Mouse (Mus musculus) liver, embryonic 13.5 days (tissue): ENCODE measurements at regions not wholly inside any gene's neighbourhood (a gene's known extent, or its start where the extent isn't known, plus 50 kb on each side); places are given as distances from the start of the nearest gene placed in this dataset.

Experiments
- ATAC-seq: fragments of 200-750 bp; cut with Nextera tagmentation; 2 replicates; pipeline ENCODE4 v1.8.0; 2017; ENCODE audit warnings: low read depth, mild to moderate bottlenecking, moderate number of reproducible peaks, moderate library complexity
- DNase-seq: peaks from one replicate; pipeline ENCODE4 v3.0.0; 2022
- H3K27ac ChIP-seq: fragments of 300-500 bp; sonication (generic); 2 replicates; pipeline ENCODE4 v1.5.1; 2015; ENCODE audit warnings: moderate library complexity, mild to moderate bottlenecking, inconsistent platforms
- H3K27me3 ChIP-seq: fragments of 300-500 bp; sonication (generic); 2 replicates; pipeline ENCODE4 v1.6.1; 2015; ENCODE audit warnings: mild to moderate bottlenecking, inconsistent platforms
- H3K36me3 ChIP-seq: fragments of 300-500 bp; sonication (generic); 2 replicates; pipeline ENCODE4 v1.6.1; 2015; ENCODE audit warnings: mild to moderate bottlenecking, inconsistent platforms
- H3K4me1 ChIP-seq: fragments of 300-500 bp; sonication (generic); replicated peaks from 2 replicates; pipeline ENCODE4 v1.6.1; 2015; ENCODE audit warnings: inconsistent platforms
- H3K4me2 ChIP-seq: fragments of 300-500 bp; sonication (generic); 2 replicates; pipeline ENCODE4 v1.6.1; 2015; ENCODE audit warnings: inconsistent platforms, mild to moderate bottlenecking, moderate library complexity
- H3K4me3 ChIP-seq: fragments of 300-500 bp; sonication (generic); replicated peaks from 2 replicates; pipeline ENCODE4 v1.5.1; 2015; ENCODE audit warnings: mild to moderate bottlenecking, inconsistent platforms
- H3K9ac ChIP-seq: fragments of 300-500 bp; sonication (generic); 2 replicates; pipeline ENCODE4 v1.6.1; 2015; ENCODE audit warnings: mild to moderate bottlenecking, inconsistent platforms
- H3K9me3 ChIP-seq: fragments of 300-500 bp; sonication (generic); replicated peaks from 2 replicates; pipeline ENCODE4 v1.6.1; 2016; ENCODE audit warnings: inconsistent platforms
- WGBS: fragments of 180-500 bp; shearing (Covaris S2); methylation state at CpG from one replicate; pipeline ENCODE4 v1.1.7; 2015; ENCODE audit not compliant: insufficient replicate concordance; 5-methylcytosine and 5-hydroxymethylcytosine counted together

DNA sequence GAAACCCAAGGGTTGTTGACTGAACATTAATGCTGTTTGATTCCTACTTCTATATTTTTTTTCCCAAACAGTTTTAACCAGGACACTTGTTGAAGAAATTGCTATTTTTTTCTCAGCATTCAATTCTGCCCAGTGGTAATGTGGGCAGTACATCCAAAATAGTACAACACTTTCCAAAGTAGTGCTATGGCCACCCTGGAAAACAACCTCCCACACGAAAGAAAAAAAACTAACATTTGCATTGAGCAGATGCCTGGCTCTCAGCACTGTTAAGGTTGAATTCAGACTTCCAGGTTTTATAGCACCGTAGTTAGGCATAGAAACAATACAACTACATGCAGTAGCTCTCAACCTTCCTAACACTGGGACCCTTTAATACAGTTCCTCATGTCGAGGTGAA, 167.1 kb upstream of the Nfe2l3 start:
- ATAC-seq: no peak
- 64% methylated on average over 3 of the region's 3 CpGs for WGBS
- Histone ChIP-seq H3K4me3 (no peak overlapping the region), H3K4me2 (no peak overlapping the region), H3K9me3 (no peaks in the 10 kb centered on the region), H3K27me3 (no peaks in the 10 kb centered on the region), H3K36me3 (no peaks in the 10 kb centered on the region), H3K27ac (no peak overlapping the region), H3K9ac (no peak overlapping the region), H3K4me1 (peaks cover 18% of the 10 kb centered on the region)
- no peak for DNase-seq

DNA sequence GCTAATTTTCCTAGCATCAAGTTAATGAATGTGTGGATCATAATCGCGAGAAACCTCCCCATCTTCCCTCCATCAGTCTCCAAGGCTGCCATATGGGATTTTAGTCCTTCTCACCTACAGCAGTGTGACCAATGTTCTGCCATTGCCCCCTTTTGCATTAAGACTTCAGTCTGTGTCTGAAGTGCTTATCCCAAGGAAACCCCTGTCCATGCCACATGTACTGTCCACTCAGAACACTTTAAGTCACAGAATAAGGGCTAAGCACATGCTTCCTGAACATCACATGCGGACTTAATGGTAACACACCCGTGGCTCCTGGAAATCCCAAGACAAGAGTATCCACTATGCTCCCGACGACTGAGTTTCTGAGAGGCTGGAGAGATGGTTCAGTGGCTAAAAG, 165.7 kb upstream of the Nfe2l3 start:
- Histone ChIP-seq H3K36me3 (no peaks in the 10 kb centered on the region), H3K27me3 (no peaks in the 10 kb centered on the region), H3K9ac (no peak overlapping the region), H3K4me1 (peaks cover 29% of the 10 kb centered on the region), H3K9me3 (no peaks in the 10 kb centered on the region), H3K27ac (no peak overlapping the region), H3K4me2 (no peak overlapping the region), H3K4me3 (no peak overlapping the region)
- WGBS: 76% methylated on average over 6 of the region's 6 CpGs
- no peak for DNase-seq
- ATAC-seq: no peak

DNA sequence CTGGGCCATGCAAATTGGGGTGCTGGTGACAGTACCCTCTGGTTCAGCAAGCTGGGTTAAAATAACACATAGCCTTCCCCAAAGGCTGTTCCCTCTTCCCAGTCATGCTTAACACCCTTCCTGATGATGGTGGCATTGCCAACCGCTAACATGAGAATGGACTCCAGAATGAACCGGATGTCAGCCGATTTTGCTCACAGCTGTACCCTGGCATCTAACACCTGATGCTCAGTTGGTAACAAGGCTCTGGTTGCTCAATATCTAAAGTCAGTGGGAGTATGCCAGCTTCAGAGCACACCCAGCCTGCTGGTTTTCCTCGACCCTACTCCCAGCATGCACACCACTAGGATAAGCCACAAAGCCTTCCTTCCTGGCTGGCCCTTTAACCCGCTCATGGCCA, 164.6 kb upstream of the Nfe2l3 start:
- H3K9me3 ChIP-seq: no peaks in the 10 kb centered on the region
- H3K36me3 ChIP-seq: no peaks in the 10 kb centered on the region
- peaks cover 29% of the 10 kb centered on the region for H3K4me1 ChIP-seq
- no peak overlapping the region for H3K9ac ChIP-seq
- H3K27ac ChIP-seq: no peak overlapping the region
- WGBS: 65% methylated on average over 5 of the region's 5 CpGs
- DNase-seq: no peak
- 0 out of 2 replicates have a peak, but pooled peaks cover 2% of the 10 kb centered on the region for H3K27me3 ChIP-seq
- no peak overlapping the region for H3K4me2 ChIP-seq
- ATAC-seq: no peak
- H3K4me3 ChIP-seq: no peak overlapping the region

GRCm38 (mm10) chr6:51268931-51269330, 163.5 kb upstream of the Nfe2l3 start:
- Histone ChIP-seq H3K27me3 (0 out of 2 replicates have a peak, but pooled peaks cover 5% of the 10 kb centered on the region), H3K4me1 (peaks cover 29% of the 10 kb centered on the region), H3K9me3 (no peaks in the 10 kb centered on the region), H3K4me3 (no peak overlapping the region), H3K36me3 (no peaks in the 10 kb centered on the region), H3K27ac (no peak overlapping the region), H3K9ac (no peak overlapping the region), H3K4me2 (peak overlapping the region; percentile 97)
- ATAC-seq (no peak), DNase-seq (no peak)
- WGBS: 68% methylated on average over 5 of the region's 5 CpGs

DNA sequence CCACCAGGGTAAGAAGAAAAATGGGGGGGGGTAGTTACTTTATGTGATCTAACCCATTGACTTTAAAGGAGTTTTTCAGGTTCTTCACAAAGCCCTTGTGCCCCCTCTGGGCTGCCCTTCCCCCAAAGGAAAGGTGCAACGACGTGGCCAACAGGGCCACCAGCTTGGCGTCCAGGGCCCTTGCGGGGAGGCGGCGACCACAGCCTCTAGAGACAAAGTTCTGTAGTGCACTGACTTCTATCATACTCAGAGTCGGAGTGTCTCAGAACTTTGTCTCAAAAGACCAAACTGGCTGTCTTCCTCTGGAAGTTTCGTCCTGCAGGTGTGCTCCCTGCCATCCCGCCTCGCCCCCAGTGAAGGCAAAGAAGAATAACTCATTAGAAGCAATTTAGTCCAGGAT, 162.9 kb upstream of the Nfe2l3 start:
- Histone ChIP-seq H3K27me3 (0 out of 2 replicates have a peak, but pooled peaks cover 5% of the 10 kb centered on the region), H3K4me1 (peaks cover 29% of the 10 kb centered on the region), H3K36me3 (no peaks in the 10 kb centered on the region), H3K9ac (peak overlapping the region; percentile 84), H3K4me2 (peak overlapping the region; percentile 97), H3K27ac (no peak overlapping the region), H3K4me3 (peak overlapping the region; percentile 79), H3K9me3 (no peaks in the 10 kb centered on the region)
- DNase-seq (no peak), ATAC-seq (no peak)
- 22% methylated on average over 10 of the region's 10 CpGs for WGBS

DNA sequence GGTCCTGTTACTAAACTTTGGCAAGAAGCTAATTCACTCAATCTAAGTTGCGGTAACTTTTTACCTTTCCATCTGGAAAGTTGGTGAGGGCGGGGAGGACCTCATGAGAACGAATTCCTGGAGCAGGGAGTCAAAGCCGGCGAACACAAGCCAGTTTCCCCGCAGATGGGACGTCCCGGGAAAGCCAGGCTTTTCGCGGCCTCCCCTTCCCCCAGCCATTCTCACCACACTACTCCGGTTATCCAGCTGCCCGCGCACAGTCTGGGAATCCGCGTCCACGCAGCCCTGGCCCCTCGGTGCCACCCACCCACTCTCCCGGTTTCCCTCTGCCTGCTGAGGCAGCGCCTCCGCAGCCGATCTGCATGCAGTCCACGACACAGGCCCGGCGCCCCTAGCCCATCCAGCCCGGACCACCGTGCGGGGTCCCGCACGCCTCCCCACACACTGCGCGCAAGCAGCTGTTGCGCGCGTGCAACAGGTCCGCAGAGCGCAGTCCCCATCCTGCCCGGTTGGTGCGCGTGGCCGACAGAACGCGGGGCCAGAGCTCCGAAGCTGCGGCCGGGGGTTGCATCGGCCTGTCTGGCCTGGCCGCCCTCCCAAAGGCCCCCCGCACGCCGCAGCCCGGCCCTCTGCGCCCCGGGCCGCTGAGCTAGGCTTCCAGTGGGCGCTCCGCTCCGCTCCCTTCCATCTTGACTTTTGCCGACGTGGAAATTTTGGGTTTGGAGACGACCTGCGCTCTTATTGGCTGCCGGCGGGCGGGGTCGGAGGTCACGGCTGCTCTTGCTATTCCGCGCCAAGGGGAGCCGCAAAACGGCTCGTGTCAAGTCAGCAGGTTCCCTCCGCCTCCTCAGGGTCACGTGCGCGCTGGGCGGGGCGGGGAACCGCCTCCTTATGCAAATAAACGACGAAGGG, 162.0 kb upstream of the Nfe2l3 start:
- H3K9ac ChIP-seq: peak overlapping the region; percentile 84
- WGBS: under 1% methylated on average over 80 of the region's 80 CpGs
- peaks cover 29% of the 10 kb centered on the region for H3K4me1 ChIP-seq
- no peaks in the 10 kb centered on the region for H3K36me3 ChIP-seq
- DNase-seq (peak; percentile 85), ATAC-seq (peak; percentile 91)
- no peaks in the 10 kb centered on the region for H3K9me3 ChIP-seq
- peak overlapping the region; percentile 97 for H3K4me2 ChIP-seq
- peaks cover 5% of the 10 kb centered on the region; the same call in 1 of the 2 replicates for H3K27me3 ChIP-seq
- peak overlapping the region; percentile 79 for H3K4me3 ChIP-seq
- peak overlapping the region; percentile 70 for H3K27ac ChIP-seq

DNA sequence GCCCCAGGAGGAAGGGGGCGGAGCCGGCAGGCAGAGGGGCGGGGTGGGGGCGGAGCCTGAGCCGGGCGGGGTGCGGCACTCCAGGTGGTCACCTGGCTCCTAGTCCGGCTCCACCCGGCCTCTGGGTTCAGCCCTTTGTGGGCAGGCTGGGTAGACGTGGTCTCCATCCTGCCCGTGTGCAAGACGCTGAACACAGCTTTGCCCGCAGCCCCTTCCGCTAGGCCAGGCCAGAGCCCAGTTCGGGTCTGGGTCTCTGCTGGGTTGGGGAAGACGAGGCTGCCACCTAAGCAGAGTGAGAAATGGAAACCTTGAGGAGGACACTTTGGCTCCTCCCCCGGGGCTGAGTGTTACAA, 161.4 kb upstream of the Nfe2l3 start:
- peak overlapping the region; percentile 97 for H3K4me2 ChIP-seq
- H3K4me3 ChIP-seq: peak overlapping the region; percentile 79
- ATAC-seq: no peak; the same call in 1 of the 2 replicates
- 4% methylated on average over 17 of the region's 17 CpGs for WGBS
- no peaks in the 10 kb centered on the region for H3K36me3 ChIP-seq
- H3K27ac ChIP-seq: peak overlapping the region; percentile 9
- no peak overlapping the region; the same call in 1 of the 2 replicates for H3K9ac ChIP-seq
- no peaks in the 10 kb centered on the region for H3K9me3 ChIP-seq
- H3K27me3 ChIP-seq: peaks cover 12% of the 10 kb centered on the region
- H3K4me1 ChIP-seq: peaks cover 29% of the 10 kb centered on the region
- DNase-seq: no peak

DNA sequence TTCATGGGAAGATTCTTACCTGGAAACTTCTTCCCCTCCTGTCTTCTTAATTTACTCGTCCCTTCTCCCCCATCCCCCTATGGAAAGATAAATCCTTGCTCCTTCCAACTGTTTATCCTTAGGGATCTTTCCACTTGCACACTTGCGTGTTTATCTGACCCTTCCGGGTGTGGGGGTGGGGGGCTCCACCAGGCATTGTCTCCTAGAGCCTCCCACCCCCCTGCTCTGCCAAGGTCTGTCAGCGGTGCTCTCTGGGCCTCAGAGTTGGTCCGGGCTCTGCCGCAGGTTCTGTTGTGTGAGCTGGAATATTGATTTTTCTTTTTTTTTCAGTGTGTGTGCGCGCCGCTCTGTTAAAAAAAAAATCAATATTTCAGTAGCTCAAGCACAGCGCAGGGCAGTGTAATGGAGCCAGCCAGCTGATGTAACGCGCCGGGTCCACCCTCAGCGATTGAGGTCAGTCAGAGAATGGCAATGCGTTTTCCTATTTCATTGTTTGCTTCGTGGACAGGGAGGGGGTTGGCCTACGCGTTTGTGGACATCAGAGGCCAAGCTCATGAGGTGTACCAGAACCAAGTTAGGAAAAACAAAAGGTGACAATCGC, 160.2 kb upstream of the Nfe2l3 start:
- Histone ChIP-seq H3K9ac (no peak overlapping the region), H3K4me2 (peak overlapping the region; percentile 17), H3K27ac (no peak overlapping the region; the same call in 1 of the 2 replicates), H3K4me1 (peaks cover 29% of the 10 kb centered on the region), H3K36me3 (no peaks in the 10 kb centered on the region), H3K4me3 (no peak overlapping the region), H3K27me3 (peaks cover 14% of the 10 kb centered on the region), H3K9me3 (no peaks in the 10 kb centered on the region)
- ATAC-seq (no peak), DNase-seq (no peak)
- WGBS: 78% methylated on average over 19 of the region's 19 CpGs

GRCm38 (mm10) chr6:51279491-51279890, 153.0 kb upstream of the Nfe2l3 start:
- no peaks in the 10 kb centered on the region for H3K36me3 ChIP-seq

DNA sequence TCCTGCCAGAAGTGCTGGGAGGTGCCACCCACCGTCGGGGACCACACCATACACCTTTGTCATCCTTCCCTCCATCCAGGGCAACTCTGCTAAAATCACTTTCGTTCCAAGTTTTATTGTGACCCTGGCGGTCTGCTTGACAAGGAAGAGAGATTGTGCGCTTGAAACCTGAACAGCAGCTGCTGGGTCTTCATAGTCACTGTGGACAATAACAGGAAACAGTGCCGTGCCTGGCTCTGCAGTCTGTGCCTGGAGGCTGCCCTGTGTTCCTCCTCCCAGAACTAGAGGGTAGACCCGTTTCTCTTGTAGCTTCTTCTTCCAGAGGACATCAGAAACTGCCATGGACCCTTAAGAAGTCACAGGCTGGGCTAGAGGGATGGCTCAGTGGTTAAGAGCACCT, 152.2 kb upstream of the Nfe2l3 start:
- Histone ChIP-seq H3K4me2 (no peak overlapping the region), H3K4me3 (no peak overlapping the region), H3K4me1 (no peaks in the 10 kb centered on the region), H3K9me3 (no peaks in the 10 kb centered on the region), H3K27ac (no peak overlapping the region), H3K27me3 (peaks cover 9% of the 10 kb centered on the region), H3K36me3 (no peaks in the 10 kb centered on the region), H3K9ac (no peak overlapping the region)
- ATAC-seq (no peak), DNase-seq (no peak)
- 38% methylated on average over 7 of the region's 7 CpGs for WGBS

More at GRCm38 (mm10) chr6:51279491-51279890, 153.0 kb upstream of the Nfe2l3 start:
- Histone ChIP-seq H3K27ac (no peak overlapping the region), H3K9ac (no peak overlapping the region), H3K4me3 (no peak overlapping the region), H3K9me3 (no peaks in the 10 kb centered on the region), H3K4me1 (no peaks in the 10 kb centered on the region), H3K4me2 (no peak overlapping the region), H3K27me3 (peaks cover 9% of the 10 kb centered on the region)
- 59% methylated on average over 10 of the region's 10 CpGs for WGBS
- no peak for DNase-seq
- no peak for ATAC-seq

GRCm38 (mm10) chr6:51283916-51284706, 148.4 kb upstream of the Nfe2l3 start:
- no peak overlapping the region for H3K27ac ChIP-seq

More at GRCm38 (mm10) chr6:51283916-51284706, 148.4 kb upstream of the Nfe2l3 start:
- H3K4me3 ChIP-seq: no peak overlapping the region
- ATAC-seq: no peak
- no peaks in the 10 kb centered on the region for H3K9me3 ChIP-seq
- no peaks in the 10 kb centered on the region for H3K4me1 ChIP-seq
- H3K27me3 ChIP-seq: no peaks in the 10 kb centered on the region
- WGBS: 66% methylated on average over 11 of the region's 11 CpGs
- H3K9ac ChIP-seq: no peak overlapping the region
- no peak for DNase-seq
- H3K36me3 ChIP-seq: no peaks in the 10 kb centered on the region
- no peak overlapping the region for H3K4me2 ChIP-seq
